Mouse (Mus musculus) heart, adult 2 months (tissue): ENCODE data around the gene Olfr223.

Experiments used
- CTCF ChIP-seq: fragments of 200-600 bp; IDR thresholded peaks from 2 replicates; pipeline ENCODE4 v1.8.1; 2022; ENCODE audit warnings: antibody characterized with exemption, mild to moderate bottlenecking, moderate library complexity
- POLR2A ChIP-seq: fragments of 200-500 bp; IDR thresholded peaks from 2 replicates; pipeline ENCODE4 v1.6.1; 2011; ENCODE audit warnings: mild to moderate bottlenecking, low read depth, low read length, control low read depth; ENCODE audit not compliant: insufficient read depth

DNA sequence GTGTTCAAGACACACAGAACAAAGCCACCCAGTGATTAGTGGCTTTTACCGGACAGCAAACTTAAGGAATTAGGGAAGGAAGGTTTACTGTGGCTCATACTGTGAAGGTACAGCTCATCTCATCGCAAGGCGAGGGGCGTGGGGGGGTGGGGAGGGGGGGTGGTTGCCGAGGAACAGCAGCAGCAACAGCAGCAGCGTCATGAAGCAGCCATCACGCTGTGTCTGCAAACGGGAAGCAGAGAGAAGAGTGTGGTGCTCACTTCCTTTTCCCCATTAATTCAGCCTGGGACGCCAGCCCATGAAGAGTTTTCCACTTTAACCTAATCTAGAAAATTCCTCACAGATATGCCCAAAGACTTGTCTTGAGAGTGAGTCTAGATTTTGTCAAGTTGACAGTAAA is 30.3 kb downstream of the Olfr223 start:
- no peak for TF ChIP-seq CTCF
- no peak for TF ChIP-seq POLR2A
